Mouse (Mus musculus): ENCODE data around the gene Amn1.
"Not testable (repeated sequence)": the region's sequence is repeated elsewhere in the genome, so short reads cannot be mapped to it uniquely, and the experiment has no call there.

The Amn1 gene

DNA sequence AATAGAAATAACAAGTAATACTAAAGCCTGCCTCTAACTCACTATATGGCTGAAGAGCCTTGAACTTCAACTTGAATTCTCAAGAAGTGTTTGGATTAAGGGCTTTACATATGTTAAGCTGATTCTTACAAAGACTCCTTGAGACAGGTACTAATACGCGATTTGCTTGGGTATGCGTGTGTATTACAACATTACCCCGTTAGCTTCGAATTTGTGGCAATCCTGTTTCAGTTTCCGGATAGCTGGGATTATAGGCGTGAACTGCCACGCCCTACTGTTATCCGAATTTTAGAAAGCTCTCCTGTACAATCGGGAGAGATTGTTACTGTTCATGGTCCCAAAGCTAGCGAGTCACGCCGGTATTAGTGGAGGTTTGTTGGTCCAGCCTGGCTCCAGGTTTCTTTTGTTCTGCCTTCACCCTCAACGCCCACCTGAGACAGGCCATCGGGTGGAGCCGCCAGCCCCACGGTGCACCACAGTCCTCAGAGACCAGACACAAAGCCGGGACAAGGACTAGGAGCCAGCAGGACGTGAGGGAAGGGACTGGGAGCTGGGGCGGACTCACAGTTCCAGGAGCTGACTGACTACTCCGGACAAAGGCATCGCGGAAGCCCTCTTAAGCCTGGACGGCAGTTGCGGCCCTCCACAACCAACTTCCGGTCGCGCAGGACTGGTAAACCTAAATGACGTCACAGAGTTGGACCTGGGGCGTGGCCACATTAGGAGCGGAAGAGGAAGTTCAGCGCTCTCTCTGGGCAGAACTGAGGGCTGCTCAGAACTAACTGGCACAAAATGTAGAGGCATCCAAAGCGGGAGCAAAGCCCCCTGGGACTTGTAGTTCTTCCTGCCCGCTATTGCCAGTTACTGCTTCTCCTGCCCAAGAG is at the start of gene Amn1:
TSS of gene Amn1 (minus strand) at position 672 of the 884 bp plus-strand sequence.
- DNase-seq (ENCODE audit: low read depth, low spot score), result peak; percentile 100

DNA sequence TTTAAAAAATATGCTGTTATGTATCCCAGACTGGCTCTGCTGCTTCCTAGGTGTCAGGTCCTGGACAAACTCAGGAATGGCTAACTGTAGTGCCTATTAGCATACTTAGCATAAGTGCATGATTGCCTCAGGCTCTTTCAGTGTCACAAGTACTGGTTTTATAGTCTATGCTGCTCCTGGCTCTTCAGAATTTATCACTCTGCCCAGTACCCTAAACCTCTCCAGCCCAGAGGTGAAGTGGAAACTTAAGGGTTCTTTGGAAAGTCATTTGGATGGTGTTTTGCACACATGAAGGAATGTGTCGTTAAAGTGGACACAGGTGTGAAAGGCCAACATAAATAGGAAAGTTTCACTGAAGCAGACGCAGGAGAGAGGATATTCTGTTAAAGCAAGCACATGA is 48.3 kb upstream of the Amn1 start:
- no peak for DNase-seq (ENCODE audit: low read depth, low spot score)

DNA sequence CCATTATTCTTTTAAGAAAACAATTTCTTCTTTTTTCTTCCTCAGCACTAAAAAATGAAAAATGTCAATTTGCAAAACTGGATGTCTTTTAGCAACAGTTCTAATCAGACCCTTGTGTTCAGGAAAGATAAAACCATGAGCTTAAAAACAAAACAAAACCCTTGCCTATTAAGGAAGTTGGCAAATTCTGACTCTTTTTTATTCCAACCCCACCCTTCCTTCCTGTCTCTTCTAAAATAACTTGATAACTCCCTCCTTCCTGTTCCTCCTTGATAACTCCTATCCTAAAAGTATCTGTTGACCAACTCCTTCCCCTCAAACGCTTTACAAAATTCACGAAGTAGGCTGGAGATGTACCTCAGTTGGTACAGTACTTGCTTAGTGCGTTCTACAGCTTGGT is 45.4 kb upstream of the Amn1 start:
- no peak for DNase-seq (ENCODE audit: low read depth, low spot score)

DNA sequence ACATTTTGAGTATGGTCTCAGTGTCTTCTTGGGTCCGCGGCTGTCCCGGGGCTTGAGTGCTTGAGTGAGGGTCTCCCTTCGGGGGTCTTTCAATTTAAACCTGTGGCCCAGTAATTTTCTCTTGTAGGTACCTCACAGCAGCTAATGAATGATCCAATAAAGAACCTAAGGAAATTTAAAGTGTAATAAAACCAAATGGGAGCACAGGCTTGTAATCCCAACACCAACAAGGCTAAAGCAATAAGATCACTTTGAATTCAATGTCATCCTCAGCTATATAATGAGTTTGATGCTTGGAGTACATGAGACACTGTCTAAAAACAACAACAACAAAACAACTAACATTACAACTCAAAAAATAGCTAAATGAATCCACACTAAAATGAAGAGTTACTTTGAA is 36.2 kb upstream of the Amn1 start:
- no peak for DNase-seq (ENCODE audit: low read depth, low spot score)

GRCm38 (mm10) chr6:149221296-149221695 is 32.8 kb upstream of the Amn1 start:
- no peak for DNase-seq (ENCODE audit: low read depth, low spot score)

GRCm38 (mm10) chr6:149198572-149198971 is 10.1 kb upstream of the Amn1 start:
- DNase-seq (ENCODE audit: low read depth, low spot score), result no peak

DNA sequence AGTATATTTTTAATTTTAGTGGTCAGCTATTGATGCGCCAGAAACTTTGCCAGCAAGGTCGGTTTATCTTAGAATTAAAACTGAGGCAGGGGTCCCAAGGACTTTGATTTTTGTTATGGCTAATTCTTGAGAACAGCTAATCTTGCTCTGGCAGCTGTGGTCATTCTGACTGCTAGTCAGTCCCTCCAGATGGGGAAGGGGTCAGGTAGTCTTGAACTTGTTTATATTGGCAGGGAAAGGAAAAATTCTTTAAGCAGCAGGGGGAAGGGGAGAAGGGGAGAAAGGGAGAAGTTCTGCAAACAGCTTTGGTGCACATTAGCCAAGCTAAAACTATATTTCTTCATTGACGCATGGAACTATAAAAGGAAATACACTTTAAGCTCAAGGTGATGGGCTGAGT is 8.6 kb upstream of the Amn1 start:
- DNase-seq (ENCODE audit: low read depth, low spot score), result no peak

- no peak for DNase-seq (ENCODE audit: low read depth, low spot score)
Measured at GRCm38 (mm10) chr6:149193276-149193905, 4.9 kb upstream of the Amn1 start.

GRCm38 (mm10) chr6:149191951-149192350 is 3.4 kb upstream of the Amn1 start:
- not testable (repeated sequence) for DNase-seq (ENCODE audit: low read depth, low spot score)

DNA sequence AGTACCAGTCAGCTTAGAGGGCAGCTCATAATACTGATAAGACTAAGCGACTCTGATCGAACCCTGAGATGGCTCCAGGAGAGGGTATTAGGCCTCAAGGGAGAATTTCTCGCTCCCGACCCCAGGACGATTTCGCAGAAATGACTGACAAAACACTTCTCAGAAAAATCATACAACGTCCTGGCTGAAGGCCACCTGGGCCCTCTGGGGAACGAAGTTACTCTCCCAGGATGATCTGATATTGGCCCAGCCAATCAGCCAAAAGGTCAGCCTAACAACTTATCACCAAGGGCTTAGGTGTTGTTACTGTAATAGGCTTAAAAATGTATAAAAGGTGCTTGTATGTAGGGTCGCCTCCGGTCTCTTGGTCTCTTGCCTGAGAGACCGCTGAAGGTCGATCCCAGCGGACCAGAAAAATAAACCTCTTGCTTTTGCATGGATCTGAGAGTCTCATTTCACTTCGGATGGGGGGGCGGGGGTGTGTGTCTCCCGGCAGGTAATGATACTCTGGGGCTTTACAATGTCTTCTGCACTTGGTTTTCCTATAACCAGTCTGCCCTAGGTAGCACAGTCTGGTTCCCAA is 919 bp upstream of the Amn1 start:
- no peak for DNase-seq (ENCODE audit: low read depth, low spot score)

DNA sequence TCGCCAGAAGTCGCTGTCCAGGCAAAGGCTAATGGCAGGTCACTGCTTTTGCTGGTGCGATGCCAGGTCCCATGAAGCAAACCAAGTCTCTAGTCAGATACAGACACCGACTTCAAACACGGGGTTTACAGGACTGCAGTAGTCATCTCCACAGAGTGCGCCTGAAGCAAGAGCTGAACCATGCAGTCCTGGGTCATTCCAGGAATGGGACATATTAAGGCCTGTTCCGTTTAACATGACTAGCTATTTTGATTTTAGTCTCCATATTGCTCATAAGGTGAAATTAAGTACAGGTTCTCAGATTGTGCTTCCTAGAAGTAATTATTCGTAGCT is 379 bp upstream of the Amn1 start:
- DNase-seq (ENCODE audit: low read depth, low spot score), result no peak

DNA sequence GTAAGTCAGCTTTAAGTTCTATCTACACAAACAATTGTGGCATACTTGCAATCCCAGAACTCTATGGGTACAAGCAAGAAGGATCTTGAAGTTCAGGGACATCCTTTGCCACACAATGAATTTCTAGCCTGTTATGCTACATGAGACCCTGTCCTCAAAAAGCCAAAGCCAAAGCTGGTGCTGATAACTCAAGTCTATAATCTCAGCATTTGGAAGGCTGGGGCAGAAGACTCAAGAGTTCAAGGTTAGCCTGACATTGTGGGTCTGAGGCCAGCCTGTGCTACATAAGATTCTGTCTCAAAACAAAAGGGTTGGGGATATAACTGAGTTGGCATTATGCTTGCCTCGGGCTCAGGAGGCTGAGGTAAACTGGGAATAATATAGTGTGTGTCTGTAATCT is 1.1 kb downstream of the Amn1 start:
- DNase-seq (ENCODE audit: low read depth, low spot score), result no peak

DNA sequence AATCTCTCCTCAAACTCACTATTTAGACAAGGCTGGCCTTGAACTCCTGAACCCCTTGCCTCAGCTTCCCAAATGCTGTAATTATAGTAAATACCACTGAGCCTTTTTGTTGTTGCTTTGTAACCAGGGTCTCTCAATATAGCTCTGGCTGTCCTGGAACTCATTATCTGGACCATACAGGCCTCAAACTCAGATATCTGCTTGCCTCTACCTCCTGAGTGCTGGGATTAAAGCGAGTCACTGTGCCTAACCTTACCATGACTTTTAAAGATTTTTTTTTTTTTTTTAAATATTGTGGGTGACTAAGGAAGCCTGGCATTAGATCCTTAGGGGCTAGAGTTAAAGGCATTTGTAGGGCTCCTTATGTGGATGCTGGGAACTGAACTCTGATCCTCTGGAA is 4.5 kb downstream of the Amn1 start:
- no peak for DNase-seq (ENCODE audit: low read depth, low spot score)

DNA sequence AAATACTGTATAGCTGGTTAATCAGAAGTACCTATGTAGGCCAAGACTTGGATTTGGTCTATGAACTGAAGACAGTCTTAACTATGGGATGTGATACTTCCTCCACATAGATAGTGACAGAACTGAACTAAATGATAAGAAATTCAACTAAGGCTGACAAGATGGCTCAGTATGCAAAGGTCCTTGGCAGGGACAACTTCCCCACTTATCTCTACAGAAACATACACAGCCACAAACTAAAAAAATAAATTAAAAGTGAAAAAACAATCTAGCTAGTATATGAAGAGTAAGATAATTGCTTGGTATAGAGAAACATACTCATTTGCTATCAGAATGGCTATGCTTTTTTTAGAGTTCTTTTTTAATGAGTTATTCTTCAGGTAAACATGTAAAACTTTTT is 9.4 kb downstream of the Amn1 start:
- DNase-seq (ENCODE audit: low read depth, low spot score), result no peak

DNA sequence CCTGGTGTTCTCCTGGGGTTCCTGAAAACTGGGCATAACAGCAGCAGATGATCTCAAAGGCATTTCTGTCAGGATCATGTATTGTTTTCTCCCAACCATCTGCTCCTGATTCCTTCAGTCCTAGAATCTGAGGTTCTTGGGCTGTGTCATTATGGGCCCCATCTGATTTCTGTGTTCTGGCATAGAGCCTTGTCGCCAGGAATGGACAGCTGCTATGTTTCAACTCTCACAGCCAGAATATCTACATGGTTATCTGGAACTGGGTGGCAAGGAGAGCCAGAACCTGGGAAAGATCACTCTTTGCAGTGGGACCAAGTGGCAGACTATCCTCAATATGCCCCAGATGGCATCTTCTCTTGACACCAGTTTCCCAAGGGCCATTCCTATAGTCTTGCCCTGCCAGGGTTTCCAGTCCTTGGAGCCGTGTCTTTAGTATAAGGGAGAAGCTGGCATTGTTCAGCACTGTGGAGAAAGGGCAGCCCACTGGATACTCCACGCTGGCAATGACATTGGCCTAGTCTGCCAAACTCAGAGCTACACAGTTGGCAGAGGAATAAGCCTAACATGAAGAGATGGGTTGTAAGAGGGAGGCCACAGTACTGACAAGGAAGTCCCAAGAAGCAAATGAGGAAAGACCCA is 13.5 kb downstream of the Amn1 start:
- DNase-seq (ENCODE audit: low read depth, low spot score), result peak; percentile 78

GRCm38 (mm10) chr6:149173831-149174625 is 14.5 kb downstream of the Amn1 start:
- peak; percentile 50 for DNase-seq (ENCODE audit: low read depth, low spot score)

- DNase-seq (ENCODE audit: low read depth, low spot score), result not testable (repeated sequence)
Measured at GRCm38 (mm10) chr6:149169965-149170364, 18.5 kb downstream of the Amn1 start.

DNA sequence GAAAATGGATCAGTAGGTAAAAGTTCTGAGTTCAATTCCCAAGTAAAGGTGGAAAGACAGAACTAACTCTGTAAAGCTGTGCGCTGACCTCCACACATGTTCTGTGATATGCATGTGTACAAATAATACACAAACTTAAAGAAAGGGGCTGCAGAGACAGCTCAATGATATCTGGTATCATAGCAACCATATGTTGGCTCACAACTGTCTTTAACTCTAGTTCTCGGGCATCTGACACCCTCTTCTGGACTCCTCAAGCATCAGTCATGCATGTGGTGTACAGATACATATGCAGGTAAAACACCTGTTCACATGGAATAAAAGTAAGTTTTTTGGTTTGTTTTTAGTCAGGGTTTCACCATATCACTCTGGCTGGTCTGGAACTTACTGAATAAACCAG is 20.1 kb downstream of the Amn1 start:
- DNase-seq (ENCODE audit: low read depth, low spot score), result no peak

DNA sequence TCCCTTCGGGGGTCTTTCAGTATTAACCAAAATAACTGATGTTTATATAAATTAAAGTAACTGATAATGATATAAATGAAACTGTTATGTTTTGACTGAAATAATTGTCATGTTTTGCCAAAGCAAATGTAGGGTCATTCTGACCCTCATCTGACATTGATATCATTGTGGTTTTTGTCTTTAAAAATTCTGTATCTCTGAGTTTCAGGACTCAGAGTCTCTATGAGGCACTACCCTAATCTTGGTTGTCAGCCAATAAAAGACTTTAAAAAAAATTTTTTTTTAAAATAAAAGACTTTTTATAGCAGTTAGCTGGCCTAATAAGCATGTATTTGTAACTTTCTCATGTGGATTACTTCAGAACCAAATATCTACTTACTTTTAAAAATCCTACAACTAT is 20.8 kb downstream of the Amn1 start:
- DNase-seq (ENCODE audit: low read depth, low spot score), result no peak

GRCm38 (mm10) chr6:149167038-149167437 is 21.5 kb downstream of the Amn1 start:
- DNase-seq (ENCODE audit: low read depth, low spot score), result not testable (repeated sequence)

GRCm38 (mm10) chr6:149155031-149155841 is 33.3 kb downstream of the Amn1 start:
- no peak for DNase-seq (ENCODE audit: low read depth, low spot score)

All from brain, adult 2 months (tissue).